Mouse (Mus musculus): Measurements from ENCODE around the gene Gm20388.
"Not testable (repeated sequence)": the region's sequence is repeated elsewhere in the genome, so short reads cannot be mapped to it uniquely, and the experiment has no call there.

Gene Gm20388

DNA sequence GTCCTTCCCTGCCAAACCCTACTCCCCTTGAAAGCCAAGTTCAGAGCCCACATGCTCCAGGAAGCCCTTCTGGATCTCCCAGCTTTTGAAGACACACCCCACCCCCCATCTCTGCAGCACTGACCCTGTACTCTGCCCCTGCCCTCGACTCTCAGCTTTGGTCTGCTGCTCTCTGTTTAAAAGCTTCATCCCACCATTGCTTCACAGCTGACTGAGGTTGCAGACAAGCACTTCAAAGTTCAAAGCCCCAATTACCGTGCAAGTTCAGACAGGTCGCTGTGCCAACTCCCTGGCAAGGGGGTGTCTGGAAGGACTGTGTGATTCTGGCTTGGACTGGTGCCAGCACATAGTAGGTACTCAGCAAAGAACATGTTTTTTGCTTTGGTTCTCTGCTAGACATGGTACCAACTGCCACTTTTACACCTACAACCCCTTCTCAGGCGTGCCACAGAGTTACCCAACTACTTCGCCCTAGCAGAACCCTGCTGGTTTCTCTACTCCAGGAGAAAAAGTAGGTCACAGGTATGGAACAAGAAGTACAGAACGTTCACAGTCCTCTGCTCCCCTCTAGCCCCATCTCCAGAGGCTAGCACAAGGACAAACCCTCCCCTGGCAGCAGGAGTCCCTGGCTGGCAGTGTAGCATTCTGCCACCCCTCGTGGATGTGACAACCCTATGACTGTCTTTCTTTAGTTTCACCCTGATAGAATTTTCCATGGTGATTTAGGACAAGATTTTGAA lies 440.9 kb downstream of the Gm20388 start:
- DNase-seq, result no peak

DNA sequence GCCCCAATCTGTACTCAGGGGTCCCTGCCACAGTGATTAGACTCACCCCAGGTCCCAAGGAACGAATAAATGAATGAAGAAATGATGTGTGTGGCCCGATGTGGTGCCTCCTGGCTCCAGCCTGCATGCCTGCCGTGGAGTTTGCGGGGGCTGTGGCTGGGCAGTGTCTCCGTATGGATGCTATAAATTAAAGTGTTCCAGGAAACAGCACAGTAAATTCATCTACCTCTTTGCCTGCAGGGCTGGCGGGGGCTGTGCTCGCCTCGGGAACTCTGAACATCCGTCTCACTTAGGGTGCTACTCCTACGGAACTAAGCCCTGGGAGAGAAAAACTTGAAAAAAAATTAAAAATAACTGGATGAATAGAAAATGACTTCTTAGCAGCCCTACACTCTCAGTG lies 441.5 kb downstream of the Gm20388 start:
- no peak for DNase-seq

DNA sequence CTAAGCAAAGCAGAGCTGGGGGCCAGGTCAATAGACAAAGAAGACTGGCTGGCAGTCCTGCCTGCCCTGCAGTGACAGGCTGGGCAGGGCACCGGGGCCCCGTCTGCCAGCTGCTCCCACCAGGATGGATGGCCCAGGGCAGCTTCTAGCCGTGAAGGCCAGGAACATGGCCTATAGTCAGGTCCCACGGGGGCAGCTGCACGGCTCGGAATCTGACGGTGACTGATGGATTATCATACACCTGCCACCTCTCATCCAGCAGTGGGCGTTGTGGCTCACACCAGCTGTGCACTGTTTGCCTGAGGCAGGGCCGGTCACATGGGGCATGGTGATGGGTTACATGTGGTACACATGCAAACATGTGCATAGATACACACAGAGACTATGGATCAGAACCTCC lies 445.4 kb downstream of the Gm20388 start:
- DNase-seq, result no peak

DNA sequence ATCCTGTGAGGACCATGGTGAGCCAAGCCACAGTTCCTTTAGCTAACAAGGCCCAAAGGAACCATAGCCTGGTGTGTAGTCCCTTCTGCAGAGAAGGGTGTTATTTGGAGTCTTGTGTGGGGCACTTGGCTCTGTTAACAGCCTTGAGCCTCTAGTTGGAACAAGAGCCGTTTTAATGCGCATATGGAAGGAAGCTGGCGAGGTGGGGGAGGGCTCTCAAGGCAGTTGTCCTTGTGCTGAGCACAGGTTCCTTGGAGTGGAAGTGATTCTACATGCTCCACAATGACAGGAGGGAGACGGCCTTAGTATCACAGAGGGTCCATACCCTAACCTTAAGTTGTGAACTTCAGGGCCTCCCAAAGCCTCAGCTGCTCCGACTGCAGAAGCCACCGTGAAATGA lies 446.9 kb downstream of the Gm20388 start:
- DNase-seq, result no peak

DNA sequence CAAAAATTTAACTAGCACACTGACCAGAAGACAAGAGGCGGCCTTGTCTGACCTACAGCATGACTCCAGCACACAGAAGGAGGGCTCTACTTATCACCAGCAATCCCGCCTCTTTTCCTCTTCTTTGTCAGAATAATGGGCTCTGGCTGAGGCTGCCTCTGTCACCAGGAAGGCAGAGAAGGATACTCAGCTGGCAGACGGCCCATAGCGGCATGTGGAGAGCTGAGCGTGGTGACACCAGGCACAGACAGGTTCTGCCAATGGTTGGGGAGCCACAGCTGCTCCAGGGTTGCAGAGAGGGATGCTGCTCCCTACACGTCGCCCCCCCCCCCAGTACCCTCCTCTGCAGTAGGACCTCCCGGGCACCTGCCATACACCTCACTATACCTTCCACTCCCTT lies 450.7 kb downstream of the Gm20388 start:
- DNase-seq, result no peak

DNA sequence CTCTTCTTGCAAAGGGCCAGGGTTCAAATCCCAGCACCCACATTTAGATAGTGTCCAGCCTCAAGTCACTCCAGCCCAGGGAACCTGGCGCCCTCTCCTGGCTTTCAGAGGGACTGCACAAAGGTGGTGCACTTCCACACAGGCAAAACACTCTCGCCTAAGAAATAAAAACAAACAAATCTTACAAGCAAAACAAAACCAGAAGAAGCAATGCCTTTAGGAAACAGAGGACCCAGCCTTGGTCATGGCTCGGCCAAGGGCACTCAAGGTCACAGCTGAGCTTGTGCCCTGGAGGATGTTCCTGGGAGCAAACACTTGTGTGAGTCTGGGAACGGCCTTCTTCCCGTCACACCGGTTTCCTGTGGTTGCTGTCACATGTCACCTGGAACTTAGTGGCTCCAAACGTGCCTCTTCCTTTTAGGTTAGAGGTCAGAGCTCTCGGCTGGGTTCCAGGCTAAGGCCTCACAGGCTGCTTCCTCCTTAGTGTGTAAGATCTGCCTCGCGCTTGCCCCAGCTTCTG lies 453.0 kb downstream of the Gm20388 start:
- peak; percentile 53 to 56 for DNase-seq

DNA sequence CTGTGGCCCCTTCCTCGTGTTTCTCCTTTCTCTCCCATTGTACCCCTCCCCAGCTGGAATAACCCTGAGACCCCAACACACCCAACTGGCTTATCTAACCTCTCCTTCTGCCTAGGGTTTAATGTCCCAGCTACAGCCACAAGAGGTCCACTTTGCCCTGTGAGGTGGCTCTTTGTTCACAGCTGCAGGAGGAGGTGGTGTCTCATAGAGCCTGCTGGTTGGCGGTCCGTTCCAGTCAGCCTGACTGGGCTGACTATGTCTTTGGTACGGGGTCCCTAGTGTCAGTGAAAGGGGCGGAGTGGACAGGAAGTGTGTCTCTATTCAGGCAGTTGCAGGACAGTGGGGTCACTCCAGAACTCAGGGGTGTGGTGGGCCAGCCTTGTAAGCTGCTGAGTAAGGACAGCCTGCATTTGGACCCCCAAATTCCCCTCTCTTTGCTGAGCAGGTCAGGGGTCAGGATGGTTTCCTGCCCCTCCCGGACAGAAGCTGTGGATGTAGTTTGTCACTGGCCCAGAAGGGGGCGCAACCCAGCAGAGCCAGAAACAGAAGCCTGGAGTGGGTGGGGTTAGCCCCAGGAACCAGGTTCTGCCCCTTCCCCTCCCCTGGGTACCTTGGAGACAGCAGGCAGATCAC lies 453.6 kb downstream of the Gm20388 start:
- DNase-seq, result peak; percentile 72 to 75

DNA sequence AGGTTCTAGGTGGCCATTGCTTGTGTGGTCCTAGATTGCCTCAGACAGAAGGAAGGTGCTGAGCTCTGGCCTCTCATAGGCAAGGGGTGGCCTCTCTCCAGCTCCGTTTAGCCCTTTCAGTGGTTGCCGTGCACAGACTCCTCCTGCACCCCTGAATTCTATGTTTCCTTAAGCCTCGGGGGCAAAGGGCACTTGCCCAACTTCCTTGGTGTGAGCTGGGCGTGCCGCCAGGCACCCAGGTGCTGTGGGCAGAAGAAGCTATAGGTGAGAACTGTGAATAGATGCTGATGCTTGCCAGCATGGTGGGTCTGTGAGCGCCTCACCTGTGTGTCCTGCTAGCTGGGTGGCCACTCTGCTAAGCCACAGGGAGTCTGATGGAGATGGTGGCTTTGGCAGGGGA lies 456.2 kb downstream of the Gm20388 start:
- DNase-seq, result no peak

DNA sequence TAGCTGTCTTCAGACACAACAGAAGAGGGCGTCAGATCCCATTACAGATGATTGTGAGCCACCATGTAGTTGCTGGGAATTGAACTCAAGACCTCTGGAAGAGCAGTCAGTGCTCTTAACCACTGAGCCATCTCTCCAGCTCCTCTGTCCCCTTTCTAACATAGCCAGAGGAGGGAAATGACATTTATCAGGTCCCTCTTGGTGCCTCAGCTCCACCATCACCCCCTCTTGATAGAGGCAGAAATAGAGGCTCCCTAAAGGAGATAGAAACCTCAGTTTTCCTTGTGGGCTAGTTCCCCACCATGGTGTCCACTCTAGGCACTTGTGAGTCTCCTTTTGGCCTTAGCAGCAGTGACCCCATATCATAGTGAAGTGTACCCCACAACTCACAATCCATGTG lies 457.6 kb downstream of the Gm20388 start:
- not testable (repeated sequence) for DNase-seq

DNA sequence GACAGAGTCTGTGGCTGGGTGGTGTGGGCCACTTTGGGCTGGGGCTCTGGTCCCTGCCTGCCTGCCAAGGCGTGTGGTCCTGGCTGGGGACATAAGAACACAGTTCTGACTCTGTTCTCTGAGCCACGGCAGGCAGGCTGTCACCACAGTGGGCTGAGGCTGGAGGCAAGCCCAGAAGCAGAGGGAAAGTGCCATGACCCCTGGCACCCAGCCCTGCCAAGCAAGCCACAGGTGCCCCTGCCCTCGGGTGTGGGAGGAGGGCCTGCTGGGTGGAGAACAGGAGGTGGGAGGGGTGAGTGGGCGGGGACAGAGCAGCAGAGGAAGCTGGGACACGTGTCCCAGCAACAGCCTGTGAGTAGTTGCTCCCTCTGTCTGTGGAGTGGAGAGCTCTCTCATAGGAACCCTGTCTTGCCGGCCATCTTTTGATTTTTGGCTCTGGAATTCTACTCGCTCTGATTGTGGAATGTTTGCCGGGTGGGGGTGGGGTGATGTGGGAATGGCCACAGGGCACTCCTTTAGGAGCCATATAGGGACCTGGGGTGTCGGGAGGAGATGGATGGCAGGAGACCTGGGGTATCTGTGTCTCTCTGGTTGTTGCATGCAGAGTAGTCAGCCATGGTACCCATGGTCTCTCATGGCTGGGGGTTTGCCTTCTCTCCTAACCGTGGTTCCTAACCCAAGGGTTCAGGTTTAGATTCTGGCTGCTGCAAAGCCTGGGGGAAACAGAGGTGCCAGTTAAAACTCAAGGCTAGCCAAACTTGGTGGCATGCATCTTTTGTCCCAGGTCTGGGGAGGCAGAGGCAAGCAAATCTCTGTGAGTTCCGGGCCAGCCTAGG lies 458.4 kb downstream of the Gm20388 start:
- DNase-seq, result peak; percentile 79 to 82

DNA sequence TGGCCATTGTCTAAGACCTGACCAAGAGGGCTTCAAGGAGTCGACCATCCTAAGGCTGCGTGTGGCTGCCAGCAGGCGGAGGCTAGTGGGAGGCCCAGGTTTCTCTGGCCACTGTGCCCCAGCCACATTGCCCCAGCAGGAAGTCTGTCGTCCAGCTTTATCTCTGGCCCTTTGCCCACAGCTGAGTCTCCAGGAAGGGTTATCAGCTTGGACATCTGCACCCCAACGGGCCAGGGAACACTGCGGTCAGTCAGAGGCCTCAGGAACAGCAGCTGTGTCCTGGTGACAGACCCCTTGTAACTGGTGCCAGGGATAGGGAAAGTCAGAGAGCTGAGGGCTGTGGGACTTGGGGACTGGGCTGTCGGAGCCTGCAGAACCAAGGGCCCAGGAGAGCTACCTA lies 459.3 kb downstream of the Gm20388 start:
- no peak for DNase-seq

DNA sequence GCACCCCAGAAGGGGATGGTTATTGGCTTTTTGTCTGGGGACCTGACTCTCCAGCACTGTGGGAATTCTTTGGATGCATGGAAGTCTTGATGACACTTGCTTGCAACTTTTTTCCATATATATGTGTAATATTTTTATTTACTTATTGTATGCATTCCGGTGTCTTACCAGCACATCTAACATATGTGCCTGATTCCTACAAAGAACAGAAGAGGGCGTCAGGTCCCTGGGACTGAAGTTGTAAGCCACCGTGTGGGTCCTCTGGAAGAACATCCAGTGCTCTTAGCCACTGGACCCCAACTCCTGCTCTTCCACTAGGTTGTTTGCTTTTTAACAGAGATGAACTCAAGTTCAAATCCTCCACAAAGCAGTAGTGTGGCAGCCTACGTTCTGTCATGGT lies 459.8 kb downstream of the Gm20388 start:
- no peak for DNase-seq

DNA sequence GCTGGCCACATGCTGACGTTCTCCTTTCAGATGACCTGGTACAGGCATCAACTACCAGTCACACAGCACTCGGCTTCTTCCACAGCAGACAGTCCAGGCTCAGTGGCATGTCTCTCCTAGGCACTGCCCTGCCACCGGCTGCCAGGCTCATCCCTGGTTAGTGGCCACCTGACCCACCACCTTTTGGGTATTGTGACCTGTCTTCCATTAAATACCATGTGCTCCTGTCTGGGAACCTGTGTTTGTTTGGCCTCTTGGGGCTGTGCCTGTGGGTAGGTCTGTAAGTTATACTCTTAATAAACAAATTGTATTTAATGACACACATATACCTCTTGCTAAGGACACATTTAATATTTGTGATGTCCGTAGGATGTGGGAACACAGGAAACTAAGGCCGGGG lies 460.5 kb downstream of the Gm20388 start:
- DNase-seq, result no peak

DNA sequence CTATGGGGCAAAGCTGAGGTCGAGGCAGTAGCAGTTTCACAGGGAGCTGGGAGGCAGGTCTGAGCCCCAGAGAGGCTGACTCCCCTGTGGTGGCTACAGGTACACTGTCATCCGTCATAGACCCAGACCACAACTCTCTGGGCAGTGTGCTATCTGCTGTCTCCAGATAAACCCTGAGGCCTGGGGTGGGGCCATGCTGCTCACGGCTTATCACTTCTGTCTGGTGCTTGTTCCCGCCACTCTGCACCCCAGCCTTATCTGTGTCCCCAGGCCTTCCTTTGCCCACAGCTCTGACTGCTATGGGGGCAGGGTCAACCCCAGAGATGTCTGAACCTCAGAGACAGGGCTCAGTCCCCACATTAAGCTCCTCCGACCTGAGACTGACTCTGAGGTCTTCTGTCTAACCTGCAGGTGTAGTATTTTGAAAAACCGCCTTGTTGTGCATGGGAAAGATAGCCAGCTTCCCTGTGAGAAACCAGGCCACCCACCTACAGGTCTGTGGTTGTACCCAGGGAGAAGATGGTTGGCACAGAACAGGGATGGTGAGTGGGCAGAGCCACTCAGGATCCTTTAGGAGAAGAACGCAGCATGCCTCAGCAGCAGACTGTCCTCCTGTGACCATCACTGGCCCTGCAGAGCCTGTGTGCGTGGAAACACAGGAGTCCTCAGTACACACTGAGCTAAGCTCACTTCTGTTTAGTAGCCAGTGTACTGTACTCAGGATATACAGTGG lies 461.2 kb downstream of the Gm20388 start:
- no peak for DNase-seq

DNA sequence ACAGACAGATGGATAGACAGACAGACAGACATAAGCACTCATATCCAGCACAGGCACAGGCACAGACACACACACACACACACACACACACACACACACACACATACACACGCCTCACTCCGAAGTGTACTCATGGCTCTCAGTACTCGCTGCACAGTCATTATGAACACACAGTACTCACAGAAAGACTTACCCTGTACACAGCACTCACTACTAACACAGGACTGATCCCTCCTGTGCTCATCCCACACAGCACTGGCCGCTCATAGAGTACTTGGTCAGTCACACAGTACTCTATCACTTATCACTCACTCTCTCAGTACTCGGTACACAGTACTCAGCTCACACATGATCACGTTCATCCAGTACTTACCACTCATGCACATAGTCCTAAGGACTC lies 462.0 kb downstream of the Gm20388 start:
- DNase-seq, result no peak

DNA sequence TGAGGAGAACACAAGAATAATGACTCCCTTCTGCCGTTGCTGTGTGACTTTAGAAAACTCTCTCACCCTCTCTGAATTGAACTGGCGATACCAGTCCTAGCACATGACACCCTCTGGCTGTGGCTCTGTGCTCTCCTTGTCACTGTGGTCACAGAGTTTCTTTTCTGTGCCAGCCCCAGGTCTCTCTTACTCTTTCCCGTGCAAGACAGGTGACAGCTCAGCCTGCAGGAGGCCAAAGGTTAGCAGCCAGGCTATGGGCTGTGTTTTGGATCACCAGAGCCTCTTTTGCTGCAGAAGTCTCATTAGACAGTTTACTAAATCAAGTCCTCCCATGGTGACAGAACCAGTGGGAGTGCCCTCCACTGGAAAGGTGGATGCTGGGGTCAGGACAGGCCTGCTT lies 463.0 kb downstream of the Gm20388 start:
- no peak for DNase-seq

DNA sequence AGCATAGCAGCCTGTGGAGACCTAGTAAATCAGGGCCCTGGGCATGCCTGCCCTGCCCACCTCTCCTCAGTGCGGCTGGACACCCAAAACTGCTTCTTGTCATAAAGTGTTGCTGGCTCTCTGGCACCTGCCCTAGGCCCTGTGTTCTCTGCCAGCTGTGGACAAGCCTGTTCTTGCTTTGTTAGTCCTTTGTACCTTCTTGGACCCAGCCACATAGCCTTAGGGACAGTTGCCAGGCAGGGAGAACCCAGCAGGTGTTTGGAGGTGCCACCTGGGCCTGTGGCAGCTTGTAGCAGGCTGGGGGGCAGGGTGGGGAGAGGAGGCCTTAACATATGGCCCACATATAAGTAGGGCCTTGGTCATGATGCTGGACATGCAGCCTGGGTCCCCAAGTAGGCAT lies 463.4 kb downstream of the Gm20388 start:
- no peak for DNase-seq

DNA sequence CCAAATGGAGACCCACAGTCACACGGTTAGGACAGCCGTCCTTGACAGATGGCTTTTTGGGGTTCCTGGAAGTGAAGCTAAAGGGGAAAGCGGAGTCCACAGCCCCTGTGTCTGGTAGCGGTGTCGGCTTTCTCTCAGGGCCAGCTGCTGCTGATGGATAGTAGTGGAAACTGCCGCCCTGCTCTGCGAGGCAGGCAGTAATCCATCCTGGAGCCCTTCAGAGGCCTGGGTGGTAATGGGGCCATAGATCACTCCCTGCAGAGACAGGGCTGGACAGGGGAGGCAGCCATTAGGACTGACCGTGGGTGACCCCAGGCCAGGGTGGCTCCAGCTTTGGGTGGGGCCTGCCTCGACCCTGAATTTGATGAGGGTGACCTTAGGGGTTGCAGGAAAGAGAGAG lies 463.9 kb downstream of the Gm20388 start:
- DNase-seq, result no peak

DNA sequence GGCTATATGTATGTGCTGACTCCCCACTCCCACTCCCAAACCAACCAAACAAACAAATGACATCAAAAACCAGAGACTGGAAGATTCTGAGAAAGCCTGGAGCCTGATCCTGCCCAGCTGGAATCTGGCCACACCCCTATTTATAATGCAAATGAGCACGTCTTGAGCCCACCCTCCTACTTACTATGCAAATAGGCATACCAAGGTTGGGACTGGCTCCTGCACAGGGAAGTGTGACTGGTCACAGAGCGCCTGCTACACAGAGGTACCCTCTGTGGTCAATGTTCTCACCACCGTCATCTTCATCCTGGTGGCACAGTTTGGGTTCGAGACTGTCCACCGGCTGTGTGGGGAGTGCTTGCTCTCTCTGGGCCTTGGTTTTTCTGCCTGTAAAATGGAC lies 464.5 kb downstream of the Gm20388 start:
- no peak for DNase-seq

DNA sequence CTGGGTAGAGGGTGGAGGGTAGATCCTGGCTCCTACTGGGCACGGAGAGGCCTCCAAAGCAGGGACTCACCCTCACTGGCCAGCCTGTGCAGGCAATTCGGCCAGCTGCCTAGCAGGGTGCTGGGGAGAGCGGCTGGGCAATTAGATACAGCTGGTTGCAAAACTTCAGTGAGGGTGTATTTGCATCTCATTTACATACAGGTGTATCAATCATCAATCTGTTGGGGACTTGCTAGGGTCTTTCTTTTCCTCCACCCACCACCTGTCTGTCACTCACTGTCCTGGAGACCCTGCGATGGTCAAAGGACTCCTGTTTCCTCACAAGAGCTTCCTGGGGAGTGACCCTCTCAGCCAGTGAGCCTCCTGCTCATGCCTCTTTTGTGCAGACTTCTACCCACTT lies 465.6 kb downstream of the Gm20388 start:
- DNase-seq, result no peak

DNA sequence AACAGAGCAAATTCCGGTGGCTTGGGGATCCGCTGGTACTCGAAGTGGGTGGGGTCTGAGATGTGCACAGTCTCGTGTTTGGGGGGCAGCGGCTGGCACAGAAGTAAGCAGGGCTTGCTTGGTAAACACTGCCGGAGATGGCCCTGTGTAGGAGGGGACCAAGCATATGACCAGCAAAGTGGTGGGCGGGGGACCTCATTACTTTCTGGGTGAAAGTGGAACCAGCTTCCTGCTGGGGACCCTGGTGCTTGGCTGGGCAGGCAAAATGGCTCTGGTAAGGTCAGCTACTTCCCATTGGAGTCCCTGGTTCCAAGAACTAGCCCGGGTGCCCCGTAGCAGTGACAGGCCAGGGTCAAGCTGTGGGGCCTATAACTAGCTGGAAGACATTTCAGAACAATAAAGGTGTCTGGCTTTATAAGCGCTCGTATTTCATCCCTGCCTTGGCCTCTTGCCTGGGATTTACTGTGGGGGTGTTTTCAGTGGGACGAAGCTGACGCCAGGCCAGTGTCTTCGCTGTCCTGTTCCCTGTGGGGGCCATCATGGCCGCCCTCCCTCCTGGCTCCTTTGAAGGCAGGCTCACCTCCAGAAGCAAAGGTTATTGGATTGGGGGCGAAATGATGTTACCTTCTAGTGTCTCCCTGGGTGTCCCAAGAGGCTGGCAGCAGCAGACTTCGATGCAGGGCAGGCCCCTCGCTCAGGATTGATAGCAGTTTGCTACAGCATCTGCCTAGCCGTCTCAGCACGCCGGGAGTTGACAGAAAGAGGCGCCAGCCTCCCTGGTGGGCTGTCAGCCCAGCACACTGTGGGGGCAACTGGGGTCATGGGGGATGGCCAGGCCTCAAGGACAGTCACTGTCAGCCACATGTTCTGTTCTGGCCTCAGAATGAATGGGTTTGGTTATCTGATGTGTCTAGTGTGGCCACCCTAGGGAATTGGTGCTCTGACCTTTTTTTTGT lies 466.5 kb downstream of the Gm20388 start:
- no peak for DNase-seq

DNA sequence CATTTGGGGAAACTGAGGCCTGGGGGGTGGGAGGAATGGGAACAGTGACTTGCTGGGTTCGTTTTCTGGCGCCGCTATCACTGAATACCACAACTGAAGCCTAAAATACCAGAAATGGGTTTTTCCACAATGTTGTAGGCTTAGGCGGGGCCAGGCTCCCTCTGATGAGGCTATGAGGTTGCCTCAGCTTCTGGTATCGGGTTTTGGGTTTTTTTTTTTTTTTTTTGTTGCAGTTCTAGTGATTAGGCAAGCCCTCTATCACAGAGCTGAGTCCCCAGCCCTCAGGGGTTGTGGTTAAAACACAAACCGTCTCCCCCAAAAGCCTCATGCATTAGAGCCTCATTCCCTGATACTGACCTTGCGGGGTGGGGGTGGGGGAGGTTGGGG lies 467.2 kb downstream of the Gm20388 start:
- no peak for DNase-seq

All from B cell, adult 2 months (primary cell).